Mouse (Mus musculus) midbrain, embryonic 11.5 days (tissue): ENCODE data around the gene Gtf2a1l. TPM values are rescaled to one million over a fixed set of nuclear protein-coding genes. Genes with fewer than 3 reads are reported as not detected.

Experiments used
- ATAC-seq: fragments of 200-750 bp; cut with Nextera tagmentation; 2 replicates; pipeline ENCODE4 v1.8.0; 2017; ENCODE audit warnings: moderate TSS enrichment, moderate library complexity; ENCODE audit not compliant: low FRiP score
- DNase-seq: peaks from one replicate; pipeline ENCODE4 v3.0.0; 2015; ENCODE audit warnings: low spot score; ENCODE audit errors: missing footprints
- H3K27ac ChIP-seq: fragments of 300-500 bp; sonication (generic); 2 replicates; pipeline ENCODE4 v1.5.1; 2014; ENCODE audit warnings: low read depth, low read length
- H3K27me3 ChIP-seq: fragments of 300-500 bp; sonication (generic); 2 replicates; pipeline ENCODE4 v1.6.1; 2014; ENCODE audit warnings: mild to moderate bottlenecking, low read length, moderate library complexity, mixed read lengths; ENCODE audit not compliant: control insufficient read depth, insufficient read depth
- H3K36me3 ChIP-seq: fragments of 300-500 bp; sonication (generic); 2 replicates; pipeline ENCODE4 v1.6.1; 2014; ENCODE audit warnings: mild to moderate bottlenecking, low read length, moderate library complexity, mixed read lengths; ENCODE audit not compliant: control insufficient read depth, insufficient read depth
- H3K4me1 ChIP-seq: fragments of 300-500 bp; sonication (generic); 2 replicates; pipeline ENCODE4 v1.6.1; 2014; ENCODE audit warnings: low read length; ENCODE audit not compliant: control insufficient read depth, insufficient read depth
- H3K4me2 ChIP-seq: fragments of 300-500 bp; sonication (generic); 2 replicates; pipeline ENCODE4 v1.6.1; 2014; ENCODE audit warnings: mild to moderate bottlenecking, moderate library complexity
- H3K4me3 ChIP-seq: fragments of 300-500 bp; sonication (generic); 2 replicates; pipeline ENCODE4 v1.5.1; 2014; ENCODE audit warnings: low read depth, low read length
- H3K9ac ChIP-seq: fragments of 300-500 bp; sonication (generic); 2 replicates; pipeline ENCODE4 v1.6.1; 2014; ENCODE audit warnings: low read length
- H3K9me3 ChIP-seq: fragments of 300-500 bp; sonication (generic); 2 replicates; pipeline ENCODE4 v1.6.1; 2016; ENCODE audit warnings: low read length; ENCODE audit not compliant: control insufficient read depth
- WGBS: fragments of 180-500 bp; shearing (Covaris S2); extraction: QIAGEN DNeasy Blood & Tissue Kit; methylation state at CpG from one replicate; pipeline ENCODE4 v1.1.7; 2014; 5-methylcytosine and 5-hydroxymethylcytosine counted together
- polyA plus RNA-seq: library from polyadenylated mRNA; unstranded; fragments of >200 nt; fragmentation: Nextera tagmentation; extraction: Ambion mirVana; gene quantifications from 2 replicates; pipeline ENCODE4 v1.2.1, GENCODE M21; 2014

The Gtf2a1l gene
- 0.33 TPM in 1 of 2 replicates, not detected in the other for polyA plus RNA-seq

GRCm38 (mm10) chr17:88668452-88668851, at the start of gene Gtf2a1l:
Gene Gtf2a1l, plus strand, starts transcription at chr17:88668660.
- Histone ChIP-seq H3K9ac (no peak within 1 kb of the TSS), H3K27ac (no peak within 1 kb of the TSS), H3K27me3 (no peaks in the 10 kb centered on the region), H3K4me3 (no peak within 1 kb of the TSS), H3K36me3 (no peaks in the 10 kb centered on the region), H3K9me3 (no peaks in the 10 kb centered on the region), H3K4me1 (peaks cover 8% of the 10 kb centered on the region; the same call in 1 of the 2 replicates), H3K4me2 (peak within 1 kb of the TSS; percentile 14)
- 34% methylated on average over 21 of the region's 21 CpGs for WGBS
- DNase-seq (peak; percentile 89), ATAC-seq (peak; percentile 72)

- Histone ChIP-seq H3K4me2 (no peak overlapping the region), H3K27ac (no peak overlapping the region), H3K36me3 (no peaks in the 10 kb centered on the region), H3K27me3 (no peaks in the 10 kb centered on the region), H3K4me1 (no peaks in the 10 kb centered on the region), H3K4me3 (no peak overlapping the region), H3K9ac (no peak overlapping the region), H3K9me3 (no peaks in the 10 kb centered on the region)
- DNase-seq (no peak), ATAC-seq (no peak)
- WGBS = 89% methylated on average over 4 of the region's 4 CpGs
Measured at GRCm38 (mm10) chr17:88620935-88621334, 47.5 kb upstream of the Gtf2a1l start.

GRCm38 (mm10) chr17:88621374-88621773, 47.1 kb upstream of the Gtf2a1l start:
- ATAC-seq = no peak
- Histone ChIP-seq H3K4me1 (peaks cover 1% of the 10 kb centered on the region; the same call in 1 of the 2 replicates), H3K4me2 (no peak overlapping the region), H3K27ac (no peak overlapping the region), H3K4me3 (no peak overlapping the region), H3K27me3 (no peaks in the 10 kb centered on the region), H3K36me3 (no peaks in the 10 kb centered on the region), H3K9ac (no peak overlapping the region), H3K9me3 (no peaks in the 10 kb centered on the region)
- 89% methylated on average over 3 of the region's 3 CpGs for WGBS
- DNase-seq = no peak

GRCm38 (mm10) chr17:88622711-88623110, 45.7 kb upstream of the Gtf2a1l start:
- Histone ChIP-seq H3K27me3 (no peaks in the 10 kb centered on the region), H3K9me3 (no peaks in the 10 kb centered on the region), H3K9ac (no peak overlapping the region), H3K4me1 (peaks cover 4% of the 10 kb centered on the region; the same call in 1 of the 2 replicates), H3K4me3 (no peak overlapping the region), H3K36me3 (no peaks in the 10 kb centered on the region), H3K27ac (no peak overlapping the region), H3K4me2 (no peak overlapping the region)
- DNase-seq (no peak), ATAC-seq (no peak)
- WGBS = 100% methylated on average over 1 of the region's 1 CpGs

GRCm38 (mm10) chr17:88624386-88624785, 44.1 kb upstream of the Gtf2a1l start:
- ATAC-seq = no peak
- Histone ChIP-seq H3K4me3 (no peak overlapping the region), H3K9me3 (no peaks in the 10 kb centered on the region), H3K4me2 (no peak overlapping the region), H3K9ac (no peak overlapping the region), H3K4me1 (peaks cover 4% of the 10 kb centered on the region; the same call in 1 of the 2 replicates), H3K27ac (no peak overlapping the region), H3K36me3 (no peaks in the 10 kb centered on the region), H3K27me3 (no peaks in the 10 kb centered on the region)
- WGBS = 90% methylated on average over 4 of the region's 4 CpGs
- DNase-seq = no peak

- no peaks in the 10 kb centered on the region for H3K9me3 ChIP-seq
- WGBS = 96% methylated on average over 13 of the region's 13 CpGs
- DNase-seq = no peak
- H3K9ac ChIP-seq = no peak overlapping the region
- no peaks in the 10 kb centered on the region for H3K27me3 ChIP-seq
- ATAC-seq = no peak
- H3K27ac ChIP-seq = no peak overlapping the region
- H3K4me3 ChIP-seq = no peak overlapping the region
- H3K36me3 ChIP-seq = no peaks in the 10 kb centered on the region
- peaks cover 9% of the 10 kb centered on the region for H3K4me1 ChIP-seq
- no peak overlapping the region for H3K4me2 ChIP-seq
Measured at GRCm38 (mm10) chr17:88625350-88625749, 43.1 kb upstream of the Gtf2a1l start.

- DNase-seq (no peak), ATAC-seq (no peak)
- no peak overlapping the region for H3K4me3 ChIP-seq
- no peak overlapping the region for H3K4me2 ChIP-seq
- H3K9me3 ChIP-seq = no peaks in the 10 kb centered on the region
- H3K36me3 ChIP-seq = no peaks in the 10 kb centered on the region
- no peak overlapping the region for H3K9ac ChIP-seq
- peaks cover 13% of the 10 kb centered on the region for H3K4me1 ChIP-seq
- no peaks in the 10 kb centered on the region for H3K27me3 ChIP-seq
- WGBS = 76% methylated on average over 7 of the region's 7 CpGs
- H3K27ac ChIP-seq = no peak overlapping the region
Measured at GRCm38 (mm10) chr17:88625931-88626330, 42.5 kb upstream of the Gtf2a1l start.

- H3K4me2 ChIP-seq = no peak overlapping the region
- ATAC-seq = no peak
Measured at GRCm38 (mm10) chr17:88626347-88626811, 42.1 kb upstream of the Gtf2a1l start.

GRCm38 (mm10) chr17:88627150-88627549, 41.3 kb upstream of the Gtf2a1l start:
- H3K27me3 ChIP-seq = no peaks in the 10 kb centered on the region
- no peak overlapping the region for H3K27ac ChIP-seq
- ATAC-seq = no peak
- no peaks in the 10 kb centered on the region for H3K36me3 ChIP-seq
- peaks cover 13% of the 10 kb centered on the region for H3K4me1 ChIP-seq
- no peak overlapping the region for H3K9ac ChIP-seq
- H3K9me3 ChIP-seq = no peaks in the 10 kb centered on the region
- WGBS = 86% methylated on average over 7 of the region's 7 CpGs
- H3K4me3 ChIP-seq = no peak overlapping the region
- no peak for DNase-seq
- H3K4me2 ChIP-seq = no peak overlapping the region

More at GRCm38 (mm10) chr17:88626347-88626811, 42.1 kb upstream of the Gtf2a1l start:
- H3K9ac ChIP-seq = no peak overlapping the region
- DNase-seq = no peak
- no peaks in the 10 kb centered on the region for H3K9me3 ChIP-seq
- H3K36me3 ChIP-seq = no peaks in the 10 kb centered on the region
- peaks cover 13% of the 10 kb centered on the region for H3K4me1 ChIP-seq
- H3K4me3 ChIP-seq = no peak overlapping the region
- WGBS = 43% methylated on average over 7 of the region's 7 CpGs
- no peak overlapping the region for H3K27ac ChIP-seq
- H3K27me3 ChIP-seq = no peaks in the 10 kb centered on the region
